Mouse (Mus musculus) embryonic fibroblast, embryonic 13.5 days (primary cell): Measurements from ENCODE around the gene Fam243.

Experiments used
- CTCF ChIP-seq: IDR thresholded peaks from 2 replicates; pipeline ENCODE4 v1.5.1; 2011; ENCODE audit warnings: mild to moderate bottlenecking, control low read depth, low read length, moderate library complexity, borderline replicate concordance; ENCODE audit not compliant: insufficient read depth
- POLR2A ChIP-seq: IDR thresholded peaks from 2 replicates; pipeline ENCODE4 v1.6.1; 2011; ENCODE audit warnings: low read depth, mild to moderate bottlenecking, control low read depth, low read length, moderate library complexity

GRCm38 (mm10) chr16:92325062-92325406 lies 3.8 kb upstream of the Fam243 start:
- TF ChIP-seq CTCF (no peak), POLR2A (no peak)
